Mouse (Mus musculus) liver, embryonic 14.5 days (tissue): ENCODE results near the gene Dppa1.

Source experiments
- CTCF ChIP-seq: IDR thresholded peaks from 2 replicates; pipeline ENCODE4 v1.5.1; 2016; ENCODE audit warnings: antibody characterized with exemption, low read depth, control low read depth
- EP300 ChIP-seq: IDR thresholded peaks from 2 replicates; pipeline ENCODE4 v1.6.1; 2016; ENCODE audit warnings: antibody characterized with exemption, low read depth

DNA sequence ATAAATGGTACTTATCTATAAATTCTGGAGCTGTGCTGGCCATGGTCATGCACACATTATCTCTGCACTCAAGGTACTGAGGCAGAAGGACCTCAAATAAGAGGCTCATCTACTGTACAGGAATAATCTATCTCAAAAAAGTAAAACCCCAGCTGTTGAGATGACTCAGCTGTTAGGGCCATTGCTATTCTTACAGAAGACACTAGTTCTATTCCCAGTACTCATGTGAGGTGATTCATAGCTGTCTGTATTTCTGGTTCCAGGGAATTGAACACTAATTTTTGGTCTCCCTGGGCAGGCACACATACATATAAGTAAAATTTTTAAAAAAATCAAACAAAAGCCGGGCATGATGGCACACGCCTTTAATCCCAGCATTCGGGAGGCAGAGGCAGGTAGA is 38.0 kb upstream of the Dppa1 start:
- TF ChIP-seq CTCF (no peak), EP300 (no peak)
